Mouse (Mus musculus) heart, postnatal 0 days (tissue): Measurements from ENCODE around the gene Iqcd.

ENCODE experiments used
- CTCF ChIP-seq: IDR thresholded peaks from 2 replicates; pipeline ENCODE4 v1.5.1; 2016; ENCODE audit warnings: antibody characterized with exemption, control low read depth, low read depth
- EP300 ChIP-seq: IDR thresholded peaks from 2 replicates; pipeline ENCODE4 v1.6.1; 2016; ENCODE audit warnings: antibody characterized with exemption, low read depth

- peak; percentile 96 for TF ChIP-seq CTCF
- no peak for TF ChIP-seq EP300
These were observed 31.7 kb downstream of the Iqcd start for GRCm38 (mm10) chr5:120620375-120621077.
